Mouse (Mus musculus) left cerebral cortex, postnatal 36 days (tissue): ENCODE results near the gene Rabgap1l. TPM values are rescaled to one million over a fixed set of nuclear protein-coding genes. Genes with fewer than 3 reads are reported as not detected.
"Not testable (repeated sequence)": the region's sequence is repeated elsewhere in the genome, so short reads cannot be mapped to it uniquely, and the experiment has no call there.

Experiments
- DNase-seq, 2 experiments: peaks; one replicate each; pipeline ENCODE4 v3.0.0; 2021 to 2022; ENCODE audit warnings: low spot score in 2 of 2, mixed read lengths in 1 of 2
- intact Hi-C: fragments of 180-260 bp; cut with DNase I; formaldehyde crosslinking; loops from one replicate; pipeline ENCODE4 v1.15.1; 2025
- total RNA-seq, 2 experiments: library from RNA; stranded (reverse); gene quantifications; 2 replicates each; pipeline ENCODE4 v1.2.3; 2021

Rabgap1l gene
- total RNA-seq, 2 experiments from 2014 or later: 190 to 205 TPM

DNA sequence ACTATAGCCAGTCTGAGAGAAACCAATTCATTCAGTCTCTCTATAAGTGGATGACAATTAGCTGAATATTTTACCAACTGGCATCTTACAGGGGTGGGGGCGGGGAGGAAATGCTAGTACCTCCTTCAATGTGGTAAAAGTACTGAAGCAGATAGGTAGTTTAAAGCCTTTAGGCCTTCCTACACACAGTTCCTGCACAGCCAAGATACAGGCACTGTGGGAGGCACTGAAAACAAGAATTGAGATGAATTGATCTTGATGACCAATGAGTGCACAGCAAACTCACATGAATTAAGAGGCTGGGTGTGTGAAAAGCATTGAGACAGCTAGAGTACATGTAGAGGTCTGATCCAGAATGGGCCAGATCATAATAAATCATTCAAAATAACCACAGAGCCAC, 349.5 kb downstream of the Rabgap1l start:
- DNase-seq: no peak
- intact Hi-C loops: no loop called here

DNA sequence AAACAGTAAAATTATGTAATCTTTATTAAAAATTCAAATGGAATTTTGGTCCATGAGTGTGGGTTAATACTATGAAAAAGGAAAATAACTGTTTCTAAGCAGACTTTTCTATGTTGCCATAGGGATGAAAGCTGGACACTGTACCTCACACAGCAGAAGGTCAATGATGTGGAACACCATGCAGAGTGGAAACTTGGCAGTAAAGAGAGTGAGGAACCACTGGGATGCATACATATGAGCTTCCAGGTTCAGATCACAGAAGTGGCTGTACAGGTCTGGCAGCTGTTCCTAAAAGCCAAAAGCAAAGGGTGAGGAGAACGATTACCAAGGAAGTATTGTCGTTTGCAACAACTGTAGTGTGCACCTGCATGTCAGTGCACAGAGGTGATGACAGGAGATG, 351.3 kb downstream of the Rabgap1l start:
- DNase-seq: no peak
- intact Hi-C loops: no loop called here

GRCm38 (mm10) chr1:160441161-160441560, 351.9 kb downstream of the Rabgap1l start:
- intact Hi-C loops: no loop called here
- DNase-seq: no peak

GRCm38 (mm10) chr1:160438820-160439219, 354.2 kb downstream of the Rabgap1l start:
- intact Hi-C loops: no loop called here

GRCm38 (mm10) chr1:160417196-160417854, 375.7 kb downstream of the Rabgap1l start:
- no peak for DNase-seq
- intact Hi-C loops: loop anchor here (10.0 kb wide), 1 partner anchor 117 kb away; no protein-coding TSS in a partner anchor

More at GRCm38 (mm10) chr1:160438820-160439219, 354.2 kb downstream of the Rabgap1l start:
- DNase-seq: no peak

- DNase-seq: no peak
- intact Hi-C loops: loop anchor here (10.0 kb wide), 1 partner anchor 124 kb away; no protein-coding TSS in a partner anchor
Measured at GRCm38 (mm10) chr1:160410822-160411221, 382.2 kb downstream of the Rabgap1l start.

GRCm38 (mm10) chr1:160409689-160410088, 383.3 kb downstream of the Rabgap1l start:
- intact Hi-C loops: loop anchor here (10.0 kb wide), 1 partner anchor 125 kb away; no protein-coding TSS in a partner anchor

GRCm38 (mm10) chr1:160409123-160409522, 383.9 kb downstream of the Rabgap1l start:
- intact Hi-C loops: no loop called here
- no peak for DNase-seq

More at GRCm38 (mm10) chr1:160409689-160410088, 383.3 kb downstream of the Rabgap1l start:
- not testable (repeated sequence) for DNase-seq

- DNase-seq: no peak
- intact Hi-C loops: no loop called here
Measured at GRCm38 (mm10) chr1:160408302-160408897, 384.6 kb downstream of the Rabgap1l start.

GRCm38 (mm10) chr1:160399428-160399827, 393.6 kb downstream of the Rabgap1l start:
- intact Hi-C loops: loop anchor here (1.0 kb wide), 1 partner anchor 318 kb away; no protein-coding TSS in a partner anchor
- DNase-seq: no peak

DNA sequence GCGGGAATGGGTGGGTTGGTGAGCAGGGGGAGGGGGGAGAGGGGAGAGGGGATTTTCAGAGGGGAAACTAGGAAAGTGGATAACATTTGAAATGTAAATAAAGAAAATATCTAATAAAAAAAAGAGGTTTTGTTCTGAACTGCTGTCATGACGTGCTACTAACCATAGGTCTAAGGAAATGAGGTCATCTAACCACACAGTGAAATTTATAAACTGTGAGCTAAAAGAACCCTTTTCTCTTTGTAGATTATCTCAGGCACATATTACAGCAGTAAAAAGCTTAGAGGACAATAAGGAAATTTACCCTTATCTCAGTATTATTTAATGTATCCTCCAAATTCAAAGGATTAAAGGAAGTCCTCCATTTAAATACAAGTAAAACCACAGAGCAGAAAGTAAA, 396.0 kb downstream of the Rabgap1l start:
- intact Hi-C loops: no loop called here
- no peak for DNase-seq

DNA sequence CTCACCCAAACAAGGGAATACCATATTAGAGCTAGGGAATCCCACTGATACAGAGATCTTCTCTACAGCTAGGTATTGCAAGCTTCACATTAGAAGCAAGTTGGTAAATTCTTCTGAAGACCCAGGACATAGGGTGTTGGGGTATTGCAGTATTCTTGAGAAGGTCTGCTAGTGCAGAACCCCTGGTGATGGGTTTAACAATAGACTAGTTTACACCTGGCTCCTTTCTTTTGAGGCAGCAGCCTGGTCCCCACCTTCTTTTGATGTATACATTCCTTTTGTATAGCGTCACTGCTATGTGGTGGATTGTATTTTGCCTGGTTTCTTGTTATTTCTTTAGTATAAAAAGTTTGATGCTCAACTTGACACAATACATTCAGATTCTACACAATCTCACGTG, 405.6 kb downstream of the Rabgap1l start:
- DNase-seq: no peak
- intact Hi-C loops: no loop called here

- no peak for DNase-seq
- intact Hi-C loops: no loop called here
Measured at GRCm38 (mm10) chr1:160378367-160378766, 414.6 kb downstream of the Rabgap1l start.

GRCm38 (mm10) chr1:160377337-160378336, 415.4 kb downstream of the Rabgap1l start:
- intact Hi-C loops: loop anchor here (1.0 kb wide), 1 partner anchor 146 kb away; no protein-coding TSS in a partner anchor
- peak in 1 of 2 experiments; percentile 46 for DNase-seq

DNA sequence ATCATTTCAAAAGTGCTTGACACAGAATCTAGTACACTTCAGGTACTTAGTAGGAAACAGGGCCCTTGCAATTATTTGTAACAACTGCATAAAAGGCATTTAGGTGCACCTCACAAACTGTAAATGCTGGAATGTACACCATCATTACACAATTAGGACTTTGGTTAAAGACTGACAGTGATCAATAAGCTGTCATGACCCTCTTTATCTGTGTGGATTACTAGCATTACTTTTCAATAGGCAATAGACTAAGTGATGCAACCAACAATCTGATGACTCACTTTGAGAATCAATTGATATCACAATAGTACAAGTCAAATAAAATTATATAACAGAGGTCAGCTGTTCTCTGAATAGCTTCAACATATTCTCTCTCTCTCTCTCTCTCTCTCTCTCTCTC, 418.5 kb downstream of the Rabgap1l start:
- intact Hi-C loops: no loop called here
- DNase-seq: no peak

- intact Hi-C loops: no loop called here
- DNase-seq: no peak
Measured at GRCm38 (mm10) chr1:160373306-160373705, 419.7 kb downstream of the Rabgap1l start.

- no peak for DNase-seq
- intact Hi-C loops: no loop called here
Measured at GRCm38 (mm10) chr1:160371696-160372095, 421.3 kb downstream of the Rabgap1l start.

GRCm38 (mm10) chr1:160370552-160370951, 422.5 kb downstream of the Rabgap1l start:
- DNase-seq: no peak
- intact Hi-C loops: no loop called here

- no peak for DNase-seq
- intact Hi-C loops: loop anchor here (10.0 kb wide), 1 partner anchor 72 kb away; no protein-coding TSS in a partner anchor
Measured at GRCm38 (mm10) chr1:160366615-160367014, 426.4 kb downstream of the Rabgap1l start.

DNA sequence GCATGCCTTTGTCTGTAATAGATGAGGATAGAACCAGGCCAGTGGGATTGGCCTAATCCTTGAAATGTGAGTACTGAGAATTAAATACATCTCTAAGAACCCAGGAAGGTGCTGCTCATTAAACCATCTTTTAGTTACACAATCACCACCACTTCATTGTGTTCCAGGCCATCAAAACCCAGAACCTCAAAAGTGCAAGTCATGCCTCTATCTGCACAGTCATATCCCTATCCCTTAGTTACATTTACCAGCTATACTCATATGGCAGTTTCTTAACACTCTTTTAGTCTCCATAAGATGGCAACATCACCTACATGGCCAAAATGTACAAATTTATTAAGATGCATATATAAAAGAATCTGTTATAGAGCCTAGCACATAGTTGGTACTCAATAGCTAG, 435.7 kb downstream of the Rabgap1l start:
- DNase-seq: no peak

More for the DNA sequence above, 435.7 kb downstream of the Rabgap1l start:
- intact Hi-C loops: no loop called here
